Mouse (Mus musculus) forebrain, postnatal 0 days (tissue): ENCODE measurements at regions not wholly inside any gene's neighbourhood (a gene's known extent, or its start where the extent isn't known, plus 50 kb on each side); places are given as distances from the start of the nearest gene placed in this dataset.

Experiments
- ATAC-seq: fragments of 200-750 bp; cut with Nextera tagmentation; 2 replicates; pipeline ENCODE4 v1.8.0; 2017; ENCODE audit warnings: mild to moderate bottlenecking, moderate library complexity
- DNase-seq: peaks from one replicate; pipeline ENCODE4 v3.0.0-alpha.2; 2015
- H3K27ac ChIP-seq: fragments of 300-500 bp; sonication (generic); 2 replicates; pipeline ENCODE4 v1.5.1; 2014; ENCODE audit warnings: low read depth, mild to moderate bottlenecking, antibody characterized with exemption, low read length, moderate library complexity, mixed read lengths
- H3K27me3 ChIP-seq: fragments of 300-500 bp; sonication (generic); 2 replicates; pipeline ENCODE4 v1.6.1; 2014; ENCODE audit warnings: mild to moderate bottlenecking, low read length, mixed read lengths; ENCODE audit not compliant: insufficient read depth
- H3K36me3 ChIP-seq: fragments of 300-500 bp; sonication (generic); 2 replicates; pipeline ENCODE4 v1.6.1; 2014; ENCODE audit warnings: mild to moderate bottlenecking, moderate library complexity; ENCODE audit not compliant: insufficient read depth
- H3K4me1 ChIP-seq: fragments of 300-500 bp; sonication (generic); 2 replicates; pipeline ENCODE4 v1.6.1; 2014; ENCODE audit warnings: antibody characterized with exemption; ENCODE audit not compliant: insufficient read depth
- H3K4me2 ChIP-seq: fragments of 300-500 bp; sonication (generic); 2 replicates; pipeline ENCODE4 v1.6.1; 2014; ENCODE audit warnings: low read depth, mild to moderate bottlenecking, moderate library complexity
- H3K4me3 ChIP-seq: fragments of 300-500 bp; sonication (generic); 2 replicates; pipeline ENCODE4 v1.5.1; 2014; ENCODE audit warnings: low read depth, low read length, mixed read lengths
- H3K9ac ChIP-seq: fragments of 300-500 bp; sonication (generic); 2 replicates; pipeline ENCODE4 v1.6.1; 2014; ENCODE audit warnings: mild to moderate bottlenecking
- H3K9me3 ChIP-seq: fragments of 300-500 bp; sonication (generic); 2 replicates; pipeline ENCODE4 v1.6.1; 2016; ENCODE audit warnings: low read length
- CTCF ChIP-seq: sonication (generic); IDR thresholded peaks from 2 replicates; pipeline ENCODE4 v1.5.1; 2016; ENCODE audit warnings: antibody characterized with exemption, control low read depth, low read depth
- WGBS: fragments of 180-500 bp; shearing (Covaris S2); extraction: QIAGEN DNeasy Blood & Tissue Kit; methylation state at CpG from one replicate; pipeline ENCODE4 v1.1.7; 2014; 5-methylcytosine and 5-hydroxymethylcytosine counted together

GRCm38 (mm10) chr15:5625367-5625766, 381.4 kb upstream of the Ptger4 start:
- ATAC-seq = no peak
- no peak overlapping the region for H3K27ac ChIP-seq
- 85% methylated on average over 2 of the region's 2 CpGs for WGBS

GRCm38 (mm10) chr15:5646673-5647072, 402.7 kb upstream of the Ptger4 start:
- H3K9ac ChIP-seq = no peak overlapping the region
- DNase-seq (no peak), ATAC-seq (no peak)
- H3K4me2 ChIP-seq = no peak overlapping the region
- H3K36me3 ChIP-seq = no peaks in the 10 kb centered on the region
- 80% methylated on average over 1 of the region's 1 CpGs for WGBS
- no peaks in the 10 kb centered on the region for H3K9me3 ChIP-seq
- H3K27ac ChIP-seq = no peak overlapping the region
- H3K27me3 ChIP-seq = no peaks in the 10 kb centered on the region
- H3K4me1 ChIP-seq = no peaks in the 10 kb centered on the region
- H3K4me3 ChIP-seq = no peak overlapping the region
- TF ChIP-seq CTCF = no peak

More at GRCm38 (mm10) chr15:5625367-5625766, 381.4 kb upstream of the Ptger4 start:
- Histone ChIP-seq H3K9ac (no peak overlapping the region), H3K9me3 (no peaks in the 10 kb centered on the region), H3K4me3 (no peak overlapping the region), H3K4me2 (no peak overlapping the region), H3K27me3 (no peaks in the 10 kb centered on the region), H3K36me3 (no peaks in the 10 kb centered on the region), H3K4me1 (no peaks in the 10 kb centered on the region)
- no peak for TF ChIP-seq CTCF
- no peak for DNase-seq

- no peaks in the 10 kb centered on the region for H3K4me1 ChIP-seq
- no peak for DNase-seq
- WGBS = 87% methylated on average over 6 of the region's 6 CpGs
- no peak overlapping the region for H3K4me3 ChIP-seq
- H3K4me2 ChIP-seq = no peak overlapping the region
- no peak for ATAC-seq
- no peaks in the 10 kb centered on the region for H3K27me3 ChIP-seq
- H3K9me3 ChIP-seq = no peaks in the 10 kb centered on the region
- no peak overlapping the region for H3K9ac ChIP-seq
- no peak for TF ChIP-seq CTCF
- H3K27ac ChIP-seq = no peak overlapping the region
- no peaks in the 10 kb centered on the region for H3K36me3 ChIP-seq
Measured at GRCm38 (mm10) chr15:5658796-5659195, 414.8 kb upstream of the Ptger4 start.

- Histone ChIP-seq H3K4me3 (no peak overlapping the region), H3K9me3 (no peaks in the 10 kb centered on the region), H3K36me3 (no peaks in the 10 kb centered on the region), H3K4me2 (no peak overlapping the region), H3K4me1 (no peaks in the 10 kb centered on the region), H3K27me3 (no peaks in the 10 kb centered on the region), H3K27ac (no peak overlapping the region), H3K9ac (no peak overlapping the region)
- no peak for TF ChIP-seq CTCF
- DNase-seq (no peak), ATAC-seq (no peak; the same call in 1 of the 2 replicates)
- WGBS = 63% methylated on average over 3 of the region's 3 CpGs
Measured at GRCm38 (mm10) chr15:5660819-5661218, 416.8 kb upstream of the Ptger4 start.

- Histone ChIP-seq H3K27me3 (no peaks in the 10 kb centered on the region), H3K4me3 (no peak overlapping the region), H3K36me3 (no peaks in the 10 kb centered on the region), H3K27ac (no peak overlapping the region), H3K9me3 (no peaks in the 10 kb centered on the region), H3K9ac (no peak overlapping the region), H3K4me1 (no peaks in the 10 kb centered on the region), H3K4me2 (no peak overlapping the region)
- no peak for TF ChIP-seq CTCF
- DNase-seq (no peak), ATAC-seq (no peak)
Measured at GRCm38 (mm10) chr15:5671781-5672180, 427.8 kb upstream of the Ptger4 start.

GRCm38 (mm10) chr15:5676704-5677103, 432.7 kb upstream of the Ptger4 start:
- DNase-seq (no peak), ATAC-seq (no peak)
- H3K27ac ChIP-seq = no peak overlapping the region
- no peaks in the 10 kb centered on the region for H3K36me3 ChIP-seq
- no peak overlapping the region for H3K4me2 ChIP-seq
- no peak for TF ChIP-seq CTCF
- H3K4me3 ChIP-seq = no peak overlapping the region
- WGBS = 85% methylated on average over 3 of the region's 3 CpGs
- no peaks in the 10 kb centered on the region for H3K4me1 ChIP-seq
- H3K9ac ChIP-seq = no peak overlapping the region
- H3K27me3 ChIP-seq = no peaks in the 10 kb centered on the region
- H3K9me3 ChIP-seq = no peaks in the 10 kb centered on the region

- Histone ChIP-seq H3K4me3 (no peak overlapping the region), H3K27ac (no peak overlapping the region), H3K9ac (no peak overlapping the region), H3K4me1 (no peaks in the 10 kb centered on the region), H3K4me2 (no peak overlapping the region), H3K9me3 (no peaks in the 10 kb centered on the region), H3K36me3 (no peaks in the 10 kb centered on the region), H3K27me3 (no peaks in the 10 kb centered on the region)
- ATAC-seq (no peak), DNase-seq (no peak)
- 85% methylated on average over 1 of the region's 1 CpGs for WGBS
- TF ChIP-seq CTCF = no peak
Measured at GRCm38 (mm10) chr15:5693810-5694209, 449.8 kb upstream of the Ptger4 start.

GRCm38 (mm10) chr15:5695015-5695414, 451.0 kb upstream of the Ptger4 start:
- H3K4me1 ChIP-seq = no peaks in the 10 kb centered on the region
- no peaks in the 10 kb centered on the region for H3K27me3 ChIP-seq
- ATAC-seq (no peak), DNase-seq (no peak)
- no peak for TF ChIP-seq CTCF
- no peak overlapping the region for H3K27ac ChIP-seq
- no peak overlapping the region for H3K4me2 ChIP-seq
- no peaks in the 10 kb centered on the region for H3K9me3 ChIP-seq
- H3K9ac ChIP-seq = no peak overlapping the region
- no peaks in the 10 kb centered on the region for H3K36me3 ChIP-seq
- H3K4me3 ChIP-seq = no peak overlapping the region
- 77% methylated on average over 3 of the region's 3 CpGs for WGBS
